Mouse (Mus musculus) forebrain, embryonic 12.5 days (tissue): Measurements from ENCODE around the gene Ptpn9. TPM values are rescaled to one million over a fixed set of nuclear protein-coding genes. Genes with fewer than 3 reads are reported as not detected.
A peak's percentile ranks its signal among the peaks of the same experiment; 100 is the strongest.

Experiments used
- ATAC-seq: fragments of 200-750 bp; cut with Nextera tagmentation; 2 replicates; pipeline ENCODE4 v1.8.0; 2017; ENCODE audit warnings: moderate TSS enrichment; ENCODE audit not compliant: low FRiP score
- H3K27ac ChIP-seq: fragments of 300-500 bp; sonication (generic); 2 replicates; pipeline ENCODE4 v1.5.1; 2016; ENCODE audit warnings: mild to moderate bottlenecking
- H3K27me3 ChIP-seq: fragments of 300-500 bp; sonication (generic); 2 replicates; pipeline ENCODE4 v1.6.1; 2016; ENCODE audit warnings: mild to moderate bottlenecking
- H3K36me3 ChIP-seq: fragments of 300-500 bp; sonication (generic); replicated peaks from 2 replicates; pipeline ENCODE4 v1.6.1; 2016; ENCODE audit warnings: mild to moderate bottlenecking
- H3K4me1 ChIP-seq: fragments of 300-500 bp; sonication (generic); 2 replicates; pipeline ENCODE4 v1.6.1; 2016
- H3K4me2 ChIP-seq: fragments of 300-500 bp; sonication (generic); 2 replicates; pipeline ENCODE4 v1.6.1; 2016; ENCODE audit warnings: mild to moderate bottlenecking, moderate library complexity
- H3K4me3 ChIP-seq: fragments of 300-500 bp; sonication (generic); replicated peaks from 2 replicates; pipeline ENCODE4 v1.5.1; 2016; ENCODE audit warnings: mild to moderate bottlenecking
- H3K9ac ChIP-seq: fragments of 300-500 bp; sonication (generic); 2 replicates; pipeline ENCODE4 v1.6.1; 2016; ENCODE audit warnings: mild to moderate bottlenecking
- H3K9me3 ChIP-seq: fragments of 300-500 bp; sonication (generic); 2 replicates; pipeline ENCODE4 v1.6.1; 2016
- WGBS: fragments of 180-500 bp; shearing (Covaris S2); methylation state at CpG from one replicate; pipeline ENCODE4 v1.1.7; 2016; 5-methylcytosine and 5-hydroxymethylcytosine counted together
- polyA plus RNA-seq: library from polyadenylated mRNA; unstranded; fragments of >200 nt; fragmentation: Nextera tagmentation; extraction: Ambion mirVana; gene quantifications from 2 replicates; pipeline ENCODE4 v1.2.1, GENCODE M21; 2016

Gene Ptpn9
- polyA plus RNA-seq, 1 experiment from 2014 or later, result 26.1 TPM

- H3K9me3 ChIP-seq, result no peaks in the 10 kb centered on the region
- under 1% methylated on average over 41 of the region's 43 CpGs for WGBS
- H3K36me3 ChIP-seq, result no peaks in the 10 kb centered on the region; the same call in 1 of the 2 replicates
- no peaks in the 10 kb centered on the region for H3K27me3 ChIP-seq
- peak overlapping the region; percentile 77 for H3K4me2 ChIP-seq
- peaks cover 29% of the 10 kb centered on the region for H3K4me1 ChIP-seq
- peak; percentile 87 for ATAC-seq
- H3K27ac ChIP-seq, result peak overlapping the region; percentile 99
- H3K9ac ChIP-seq, result peak overlapping the region; percentile 97
- peak overlapping the region; percentile 95 for H3K4me3 ChIP-seq
Observed at GRCm38 (mm10) chr9:57075681-57076381, 81.1 kb downstream of the Ptpn9 start.

- WGBS, result 1% methylated on average over 67 of the region's 72 CpGs
- Histone ChIP-seq H3K36me3 (no peaks in the 10 kb centered on the region; the same call in 1 of the 2 replicates), H3K9ac (peak overlapping the region; percentile 97), H3K9me3 (no peaks in the 10 kb centered on the region), H3K4me3 (peak overlapping the region; percentile 95), H3K27ac (peak overlapping the region; percentile 99), H3K4me1 (peaks cover 22% of the 10 kb centered on the region), H3K27me3 (no peaks in the 10 kb centered on the region), H3K4me2 (peak overlapping the region; percentile 77)
- peak; percentile 34 for ATAC-seq
Observed at GRCm38 (mm10) chr9:57076701-57077660, 82.3 kb downstream of the Ptpn9 start.

- Histone ChIP-seq H3K9ac (no peak overlapping the region), H3K9me3 (no peaks in the 10 kb centered on the region), H3K4me3 (no peak overlapping the region), H3K4me2 (no peak overlapping the region), H3K27ac (no peak overlapping the region), H3K4me1 (peaks cover 10% of the 10 kb centered on the region), H3K27me3 (no peaks in the 10 kb centered on the region), H3K36me3 (peaks cover 18% of the 10 kb centered on the region)
- WGBS, result 88% methylated on average over 3 of the region's 3 CpGs
- ATAC-seq, result no peak
Observed at GRCm38 (mm10) chr9:57082236-57082635, 87.5 kb downstream of the Ptpn9 start.

Other genes starting within 250 kb of the Ptpn9 start
- gene Lingo1, start 198.5 kb upstream of the Ptpn9 start, polyA plus RNA-seq, result 9.4 and 10.5 TPM in 2 replicates
- gene Odf3l1, start 130.2 kb upstream of the Ptpn9 start, polyA plus RNA-seq, result not detected in 2 replicates
- gene Cspg4, start 129.9 kb upstream of the Ptpn9 start, polyA plus RNA-seq, result 3.0 and 3.8 TPM in 2 replicates
- gene Snx33, start 66.6 kb upstream of the Ptpn9 start, polyA plus RNA-seq, result 6.0 and 6.2 TPM in 2 replicates
- 69.6 and 71.4 TPM in 2 replicates for gene Imp3, start 57.4 kb upstream of the Ptpn9 start, polyA plus RNA-seq
- gene Snupn, start 44.0 kb upstream of the Ptpn9 start, polyA plus RNA-seq, result 25.7 and 27.6 TPM in 2 replicates
- 42.1 and 52.7 TPM in 2 replicates for gene Sin3a, start 77.1 kb downstream of the Ptpn9 start, polyA plus RNA-seq
- 50.8 and 52.1 TPM in 2 replicates for gene Man2c1, start 135.8 kb downstream of the Ptpn9 start, polyA plus RNA-seq
- gene Neil1, start 153.4 kb downstream of the Ptpn9 start, polyA plus RNA-seq, result 6.1 TPM in 2 replicates
- gene Commd4, start 163.4 kb downstream of the Ptpn9 start, polyA plus RNA-seq, result 108 TPM in 2 replicates
- 0.06 TPM in 1 of 2 replicates, not detected in the other for gene Trcg1, start 241.6 kb downstream of the Ptpn9 start, polyA plus RNA-seq